Mouse (Mus musculus) cerebellum, adult 2 months (tissue): Measurements from ENCODE around the gene Selenoh. TPM values are rescaled to one million over a fixed set of nuclear protein-coding genes. Genes with fewer than 3 reads are reported as not detected.
"Not testable (repeated sequence)": the region's sequence is repeated elsewhere in the genome, so short reads cannot be mapped to it uniquely, and the experiment has no call there.

ENCODE experiments used
- DNase-seq, 2 experiments: peaks; one replicate each; pipeline ENCODE4 v3.0.0; 2021
- H3K27ac ChIP-seq: fragments of 200-500 bp; 2 replicates; pipeline ENCODE4 v1.5.1; 2012; ENCODE audit warnings: low read length, control low read depth, inconsistent platforms; ENCODE audit not compliant: insufficient read depth
- H3K27me3 ChIP-seq: fragments of 200-500 bp; 2 replicates; pipeline ENCODE4 v1.6.1; 2012; ENCODE audit warnings: inconsistent platforms, mild to moderate bottlenecking, low read length, moderate library complexity; ENCODE audit not compliant: control insufficient read depth, insufficient read depth
- H3K4me1 ChIP-seq: fragments of 200-500 bp; 2 replicates; pipeline ENCODE4 v1.6.1; 2011; ENCODE audit warnings: low read length; ENCODE audit not compliant: control insufficient read depth, insufficient read depth
- H3K4me3 ChIP-seq: fragments of 200-500 bp; replicated peaks from 2 replicates; pipeline ENCODE3; 2011; ENCODE audit warnings: mild to moderate bottlenecking, low read depth, low read length, control low read depth; ENCODE audit not compliant: insufficient read depth
- CTCF ChIP-seq: fragments of 200-500 bp; IDR thresholded peaks from 2 replicates; pipeline ENCODE4 v1.5.1; 2011; ENCODE audit warnings: low read depth, mild to moderate bottlenecking, control low read depth, low read length, moderate library complexity, borderline replicate concordance; ENCODE audit not compliant: insufficient read depth
- POLR2A ChIP-seq: fragments of 200-500 bp; IDR thresholded peaks from 2 replicates; pipeline ENCODE4 v1.6.1; 2011; ENCODE audit warnings: low read length, control low read depth, borderline replicate concordance; ENCODE audit not compliant: insufficient read depth
- WGBS: fragments of 180-500 bp; shearing (Covaris S2); methylation state at CpG from one replicate; pipeline ENCODE4 v1.1.7; 2018; 5-methylcytosine and 5-hydroxymethylcytosine counted together
- polyA plus RNA-seq: library from polyadenylated mRNA; depleted of rRNA; stranded (reverse); fragments of >200 nt; gene quantifications from 2 replicates; pipeline ENCODE4 v1.2.3, GENCODE M21; 2012

The Selenoh gene
- polyA plus RNA-seq, 1 experiment, result 67.4 TPM

GRCm38 (mm10) chr2:84679016-84679415, 8.4 kb upstream of the Selenoh start, which contains the start of gene Tmx2:
Gene Tmx2 (minus strand): TSS chr2:84679140.
- DNase-seq, result no peak
- no peaks in the 10 kb centered on the region for H3K27me3 ChIP-seq
- WGBS, result 13% methylated on average over 8 of the region's 8 CpGs

GRCm38 (mm10) chr2:84677968-84678880, 7.7 kb upstream of the Selenoh start, which contains the start of the genes Gm28635 and Med19:
Gene Gm28635 (minus strand): TSS chr2:84678041.
Gene Med19 (plus strand): TSS chr2:84678402.
- Histone ChIP-seq H3K27ac (peak within 1 kb of the TSS; percentile 58; the same call in 1 of the 2 replicates), H3K4me1 (peaks cover 12% of the 10 kb centered on the region; the same call in 1 of the 2 replicates), H3K4me3 (peak within 1 kb of the TSS; percentile 98), H3K27me3 (no peaks in the 10 kb centered on the region)
- DNase-seq, result peak; percentile 90 to 99
- under 1% methylated on average over 44 of the region's 44 CpGs for WGBS
- TF ChIP-seq CTCF, result no peak
- peak; percentile 60; the same call in 1 of the 2 replicates for TF ChIP-seq POLR2A

More at GRCm38 (mm10) chr2:84679016-84679415, 8.4 kb upstream of the Selenoh start, which contains the start of gene Tmx2:
- TF ChIP-seq CTCF (no peak), POLR2A (no peak)
- H3K4me1 ChIP-seq, result peaks cover 12% of the 10 kb centered on the region; the same call in 1 of the 2 replicates
- peak within 1 kb of the TSS; percentile 98 for H3K4me3 ChIP-seq
- H3K27ac ChIP-seq, result no peak within 1 kb of the TSS

- WGBS, result 6% methylated on average over 22 of the region's 22 CpGs
- Histone ChIP-seq H3K27ac (peak overlapping the region; percentile 58; the same call in 1 of the 2 replicates), H3K4me1 (peaks cover 12% of the 10 kb centered on the region; the same call in 1 of the 2 replicates), H3K27me3 (no peaks in the 10 kb centered on the region), H3K4me3 (peak overlapping the region; percentile 60)
- TF ChIP-seq CTCF (peak; percentile 44; the same call in 1 of the 2 replicates), POLR2A (no peak)
- no peak for DNase-seq
Measured at GRCm38 (mm10) chr2:84677270-84677967, 6.8 kb upstream of the Selenoh start.

DNA sequence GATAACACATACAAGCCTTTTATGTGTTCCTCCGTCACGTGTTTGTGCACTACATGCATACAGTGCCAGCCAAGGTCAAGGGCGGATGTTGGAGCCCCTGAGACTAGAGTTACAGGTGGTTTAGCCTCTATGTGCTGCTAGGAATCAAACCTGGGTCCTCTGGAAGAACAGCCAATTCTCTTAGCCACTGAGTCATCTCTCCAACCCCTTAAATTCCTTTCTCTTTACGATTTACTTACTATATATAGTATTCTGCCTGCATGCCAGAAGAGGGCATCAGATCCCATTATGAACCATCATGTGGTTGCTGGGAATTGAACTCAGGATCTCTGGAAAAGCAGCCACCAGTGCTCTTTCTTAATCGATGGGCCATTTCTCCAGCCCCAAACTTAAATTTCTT, 965 bp upstream of the Selenoh start:
- H3K4me1 ChIP-seq, result peaks cover 12% of the 10 kb centered on the region; the same call in 1 of the 2 replicates
- H3K27ac ChIP-seq, H3K4me3 ChIP-seq, H3K27me3 ChIP-seq, DNase-seq: not testable (repeated sequence)
- 55% methylated on average over 4 of the region's 5 CpGs for WGBS

GRCm38 (mm10) chr2:84669828-84670568, 572 bp downstream of the Selenoh start:
- DNase-seq, result peak in 1 of 2 experiments; percentile 59
- TF ChIP-seq CTCF, result no peak
- no peaks in the 10 kb centered on the region for H3K27me3 ChIP-seq
- peak overlapping the region; percentile 35 for H3K27ac ChIP-seq
- peak overlapping the region; percentile 90 for H3K4me3 ChIP-seq
- peaks cover 2% of the 10 kb centered on the region; the same call in 1 of the 2 replicates for H3K4me1 ChIP-seq
- 1% methylated on average over 39 of the region's 39 CpGs for WGBS

- no peak for TF ChIP-seq POLR2A
- Histone ChIP-seq H3K4me3 (no peak overlapping the region), H3K4me1 (peaks cover 2% of the 10 kb centered on the region; the same call in 1 of the 2 replicates), H3K27ac (no peak overlapping the region), H3K27me3 (no peaks in the 10 kb centered on the region)
- DNase-seq, result no peak
- 72% methylated on average over 12 of the region's 12 CpGs for WGBS
Measured at GRCm38 (mm10) chr2:84666081-84666480, 4.5 kb downstream of the Selenoh start.

GRCm38 (mm10) chr2:84662866-84663265, 7.7 kb downstream of the Selenoh start:
- DNase-seq, result no peak
- H3K4me1 ChIP-seq, result no peaks in the 10 kb centered on the region
- WGBS, result 19% methylated on average over 2 of the region's 2 CpGs

More at GRCm38 (mm10) chr2:84662866-84663265, 7.7 kb downstream of the Selenoh start:
- Histone ChIP-seq H3K27me3 (no peaks in the 10 kb centered on the region), H3K4me3 (no peak overlapping the region), H3K27ac (no peak overlapping the region)
- no peak for TF ChIP-seq CTCF
- no peak for TF ChIP-seq POLR2A
